Comparison of ENCODE assay signal across 22 mouse cellular contexts in genomic region chr12:104580796-104581195, GRCm38 (mm10).
DNase-seq lines count a peak whose midpoint lies in the region; ATAC-seq and TF ChIP-seq lines count a peak whose summit lies in the region.
"Had no signal": no experiment of that assay in that cellular context is flagged by ENCODE, and none has a peak within 500 bp of the region (broad histone marks: within the 10 kb centered on the region; RNA-seq: fewer than 3 reads in every experiment).

No protein-coding gene starts in this region.

- no peaks in the 10 kb centered on the region for H3K4me1 ChIP-seq in midbrain, embryonic 14.5 days (ENCODE audit: control insufficient read depth, insufficient read depth, low read length)
- no peaks in the 10 kb centered on the region; the same call in 1 of the 2 replicates for H3K4me1 ChIP-seq in midbrain, embryonic 13.5 days (replicated peaks)
- peaks cover 14% of the 10 kb centered on the region; the same call in 1 of the 2 replicates for H3K4me1 ChIP-seq in neural tube, embryonic 15.5 days
- no peaks in the 10 kb centered on the region for H3K4me1 ChIP-seq in stomach, postnatal 0 days (replicated peaks; ENCODE audit: control insufficient read depth, insufficient read depth)
- H3K4me1 ChIP-seq: hindbrain, embryonic 12.5 days had no signal

- WGBS in midbrain, embryonic 14.5 days: 68% methylated on average over 7 of the region's 7 CpGs
- 66% methylated on average over 7 of the region's 7 CpGs for WGBS in midbrain, embryonic 13.5 days
- 41% methylated on average over 7 of the region's 7 CpGs for WGBS in neural tube, embryonic 15.5 days
- 67% methylated on average over 7 of the region's 7 CpGs for WGBS in stomach, postnatal 0 days

- H3K9me3 ChIP-seq in midbrain, embryonic 14.5 days (ENCODE audit: control insufficient read depth, low read length): no peaks in the 10 kb centered on the region
- no peaks in the 10 kb centered on the region for H3K9me3 ChIP-seq in midbrain, embryonic 13.5 days
- H3K9me3 ChIP-seq in neural tube, embryonic 15.5 days (replicated peaks): no peaks in the 10 kb centered on the region
- no peaks in the 10 kb centered on the region for H3K9me3 ChIP-seq in stomach, postnatal 0 days (ENCODE audit: control insufficient read depth, low read length)
- H3K9me3 ChIP-seq: embryonic facial prominence, embryonic 13.5 days; forebrain, embryonic 12.5 days; heart, embryonic 10.5 days; hindbrain, embryonic 12.5 days had no signal

- H3K27me3 ChIP-seq in midbrain, embryonic 14.5 days (ENCODE audit: control insufficient read depth, insufficient read depth, low read length): no peaks in the 10 kb centered on the region
- 0 out of 2 replicates have a peak, but pooled peaks cover 9% of the 10 kb centered on the region for H3K27me3 ChIP-seq in midbrain, embryonic 13.5 days
- H3K27me3 ChIP-seq in neural tube, embryonic 15.5 days (replicated peaks): no peaks in the 10 kb centered on the region
- H3K27me3 ChIP-seq in stomach, postnatal 0 days (ENCODE audit: control insufficient read depth, insufficient read depth, low read length): no peaks in the 10 kb centered on the region
- H3K27me3 ChIP-seq: hindbrain, embryonic 12.5 days had no signal

- TF ChIP-seq EP300 in stomach, postnatal 0 days (optimal IDR thresholded peaks at IDR 0.05): no peak

- no peak overlapping the region for H3K4me3 ChIP-seq in midbrain, embryonic 14.5 days (replicated peaks; ENCODE audit: low read depth, low read length)
- no peak overlapping the region for H3K4me3 ChIP-seq in midbrain, embryonic 13.5 days (replicated peaks)
- no peak overlapping the region for H3K4me3 ChIP-seq in neural tube, embryonic 15.5 days (replicated peaks)
- no peak overlapping the region for H3K4me3 ChIP-seq in stomach, postnatal 0 days (ENCODE audit: low read depth, low read length)
- H3K4me3 ChIP-seq: embryonic facial prominence, embryonic 13.5 days; forebrain, embryonic 12.5 days; heart, embryonic 10.5 days; hindbrain, embryonic 12.5 days had no signal

- peak; percentile 64; the same call in 1 of the 2 replicates for ATAC-seq in frontal cortex, adult (ENCODE audit: low TSS enrichment)
- no peak for ATAC-seq in midbrain, embryonic 14.5 days (ENCODE audit: low FRiP score, low TSS enrichment)
- ATAC-seq in midbrain, embryonic 13.5 days: no peak
- no peak for ATAC-seq in neural tube, embryonic 15.5 days (ENCODE audit: low FRiP score)
- ATAC-seq in stomach, postnatal 0 days (ENCODE audit: low FRiP score, low TSS enrichment): no peak
- ATAC-seq: forebrain, embryonic 16.5 days; hindbrain, embryonic 16.5 days; inflammation-experienced regulatory T-cells, adult 6 months had no signal

- no peaks in the 10 kb centered on the region for H3K36me3 ChIP-seq in midbrain, embryonic 14.5 days (ENCODE audit: control insufficient read depth, insufficient read depth, low read length)
- no peaks in the 10 kb centered on the region for H3K36me3 ChIP-seq in midbrain, embryonic 13.5 days
- H3K36me3 ChIP-seq in neural tube, embryonic 15.5 days: no peaks in the 10 kb centered on the region
- H3K36me3 ChIP-seq in stomach, postnatal 0 days (ENCODE audit: control insufficient read depth, insufficient read depth, low read length): no peaks in the 10 kb centered on the region
- H3K36me3 ChIP-seq: embryonic facial prominence, embryonic 13.5 days; forebrain, embryonic 12.5 days; heart, embryonic 10.5 days; hindbrain, embryonic 12.5 days had no signal

- H3K27ac ChIP-seq in midbrain, embryonic 14.5 days (replicated peaks; ENCODE audit: low read depth, low read length): no peak overlapping the region
- no peak overlapping the region for H3K27ac ChIP-seq in midbrain, embryonic 13.5 days
- H3K27ac ChIP-seq in neural tube, embryonic 15.5 days (replicated peaks): no peak overlapping the region
- no peak overlapping the region for H3K27ac ChIP-seq in stomach, postnatal 0 days (replicated peaks)
- H3K27ac ChIP-seq: embryonic facial prominence, embryonic 13.5 days; forebrain, embryonic 12.5 days; heart, embryonic 10.5 days; hindbrain, embryonic 12.5 days had no signal

- no peak overlapping the region for H3K4me2 ChIP-seq in midbrain, embryonic 14.5 days (ENCODE audit: low read length)
- H3K4me2 ChIP-seq in midbrain, embryonic 13.5 days (replicated peaks): no peak overlapping the region
- no peak overlapping the region for H3K4me2 ChIP-seq in neural tube, embryonic 15.5 days
- no peak overlapping the region for H3K4me2 ChIP-seq in stomach, postnatal 0 days (replicated peaks; ENCODE audit: low read depth)
- H3K4me2 ChIP-seq: embryonic facial prominence, embryonic 13.5 days; forebrain, embryonic 12.5 days; hindbrain, embryonic 12.5 days had no signal

- TF ChIP-seq CTCF in stomach, postnatal 0 days (IDR thresholded peaks at IDR 0.05; ENCODE audit: low read depth): no peak

- no peak for DNase-seq in frontal cortex, postnatal 25 days (ENCODE audit: low spot score in 2 of 2)
- no peak for DNase-seq in midbrain, embryonic 14.5 days
- DNase-seq in stomach, postnatal 0 days (ENCODE audit: low spot score): no peak
- DNase-seq: adrenal gland, adult 8-10 months; adrenal gland, postnatal 36 days; cerebellum, adult 11-12 months; cerebellum, adult 9-10 months; embryo, embryonic 11 days; gastrocnemius, postnatal 10 days; heart, adult 18-20 months; heart, postnatal 10 days; heart, postnatal 4 days had no signal

- 0 out of 2 replicates have a peak overlapping the region, but pooled peaks have one; percentile 12 for H3K9ac ChIP-seq in midbrain, embryonic 14.5 days (replicated peaks; ENCODE audit: low read length)
- no peak overlapping the region for H3K9ac ChIP-seq in midbrain, embryonic 13.5 days (replicated peaks)
- H3K9ac ChIP-seq in neural tube, embryonic 15.5 days (replicated peaks): 0 out of 2 replicates have a peak overlapping the region, but pooled peaks have one; percentile 23
- no peak overlapping the region for H3K9ac ChIP-seq in stomach, postnatal 0 days (ENCODE audit: low read length)
- H3K9ac ChIP-seq: embryonic facial prominence, embryonic 13.5 days; forebrain, embryonic 12.5 days; hindbrain, embryonic 12.5 days had no signal

Comparison
In these comparisons a context has a peak if more than half of its experiments do, and no peak if none do; other contexts are left out.
1. H3K9ac ChIP-seq: peak in midbrain, embryonic 14.5 days (single experiment) and neural tube, embryonic 15.5 days (single experiment); none in midbrain, embryonic 13.5 days (single experiment) and stomach, postnatal 0 days (single experiment).